Mouse (Mus musculus): Measurements from ENCODE around the gene Troap. TPM values are rescaled to one million over a fixed set of nuclear protein-coding genes. Genes with fewer than 3 reads are reported as not detected.

Troap gene
- polyA plus RNA-seq, 1 experiment from 2014 or later = 3.2 TPM

- peak; percentile 37; the same call in 1 of the 2 replicates for ATAC-seq
- Histone ChIP-seq H3K36me3 (ENCODE audit: control insufficient read depth, insufficient read depth, low read length) (no peaks in the 10 kb centered on the region), H3K27ac (ENCODE audit: low read length) (peak overlapping the region; percentile 25; the same call in 1 of the 2 replicates), H3K9me3 (replicated peaks; ENCODE audit: control insufficient read depth, low read length, poor library complexity, severe bottlenecking) (no peaks in the 10 kb centered on the region), H3K4me1 (ENCODE audit: control insufficient read depth, insufficient read depth, low read length) (peaks cover 35% of the 10 kb centered on the region), H3K4me3 (ENCODE audit: low read depth, low read length) (peak overlapping the region; percentile 51), H3K4me2 (ENCODE audit: low read length) (peak overlapping the region; percentile 89), H3K27me3 (ENCODE audit: control insufficient read depth, insufficient read depth, low read depth, low read length) (peaks cover 24% of the 10 kb centered on the region), H3K9ac (ENCODE audit: low read depth, low read length) (peak overlapping the region; percentile 70)
- 1% methylated on average over 56 of the region's 56 CpGs for WGBS
These were observed 19.2 kb downstream of the Troap start for GRCm38 (mm10) chr15:99093291-99094258.

- Histone ChIP-seq H3K4me1 (ENCODE audit: control insufficient read depth, insufficient read depth, low read length) (peaks cover 37% of the 10 kb centered on the region), H3K27me3 (ENCODE audit: control insufficient read depth, insufficient read depth, low read depth, low read length) (peaks cover 27% of the 10 kb centered on the region), H3K27ac (ENCODE audit: low read length) (no peak overlapping the region), H3K36me3 (ENCODE audit: control insufficient read depth, insufficient read depth, low read length) (no peaks in the 10 kb centered on the region), H3K4me3 (ENCODE audit: low read depth, low read length) (no peak overlapping the region), H3K4me2 (ENCODE audit: low read length) (peak overlapping the region; percentile 7; the same call in 1 of the 2 replicates), H3K9ac (ENCODE audit: low read depth, low read length) (no peak overlapping the region), H3K9me3 (replicated peaks; ENCODE audit: control insufficient read depth, low read length, poor library complexity, severe bottlenecking) (no peaks in the 10 kb centered on the region)
- WGBS = 1% methylated on average over 24 of the region's 27 CpGs
- ATAC-seq = 0 out of 2 replicates have a peak, but pooled peaks have one; percentile 40
These were observed 20.4 kb downstream of the Troap start for GRCm38 (mm10) chr15:99094631-99095270.

- no peak overlapping the region for H3K27ac ChIP-seq (ENCODE audit: low read length)
- no peak overlapping the region for H3K4me2 ChIP-seq (ENCODE audit: low read length)
- no peak overlapping the region for H3K9ac ChIP-seq (ENCODE audit: low read depth, low read length)
- peaks cover 27% of the 10 kb centered on the region for H3K27me3 ChIP-seq (ENCODE audit: control insufficient read depth, insufficient read depth, low read depth, low read length)
- no peak for ATAC-seq
- H3K4me1 ChIP-seq (ENCODE audit: control insufficient read depth, insufficient read depth, low read length) = peaks cover 37% of the 10 kb centered on the region
- no peaks in the 10 kb centered on the region for H3K9me3 ChIP-seq (replicated peaks; ENCODE audit: control insufficient read depth, low read length, poor library complexity, severe bottlenecking)
- WGBS = 10% methylated on average over 6 of the region's 6 CpGs
- H3K4me3 ChIP-seq (ENCODE audit: low read depth, low read length) = no peak overlapping the region
- H3K36me3 ChIP-seq (ENCODE audit: control insufficient read depth, insufficient read depth, low read length) = no peaks in the 10 kb centered on the region
These were observed 21.0 kb downstream of the Troap start for GRCm38 (mm10) chr15:99095356-99095755.

GRCm38 (mm10) chr15:99096061-99096793 lies 21.9 kb downstream of the Troap start:
- H3K9me3 ChIP-seq (replicated peaks; ENCODE audit: control insufficient read depth, low read length, poor library complexity, severe bottlenecking) = no peaks in the 10 kb centered on the region
- no peaks in the 10 kb centered on the region for H3K36me3 ChIP-seq (ENCODE audit: control insufficient read depth, insufficient read depth, low read length)
- peaks cover 37% of the 10 kb centered on the region for H3K4me1 ChIP-seq (ENCODE audit: control insufficient read depth, insufficient read depth, low read length)
- H3K9ac ChIP-seq (ENCODE audit: low read depth, low read length) = peak overlapping the region; percentile 47
- peaks cover 27% of the 10 kb centered on the region for H3K27me3 ChIP-seq (ENCODE audit: control insufficient read depth, insufficient read depth, low read depth, low read length)
- no peak for ATAC-seq
- H3K4me2 ChIP-seq (ENCODE audit: low read length) = peak overlapping the region; percentile 69
- 5% methylated on average over 24 of the region's 24 CpGs for WGBS
- H3K4me3 ChIP-seq (ENCODE audit: low read depth, low read length) = peak overlapping the region; percentile 39
- H3K27ac ChIP-seq (ENCODE audit: low read length) = no peak overlapping the region

- peaks cover 37% of the 10 kb centered on the region for H3K4me1 ChIP-seq (ENCODE audit: control insufficient read depth, insufficient read depth, low read length)
- no peaks in the 10 kb centered on the region for H3K36me3 ChIP-seq (ENCODE audit: control insufficient read depth, insufficient read depth, low read length)
- H3K27ac ChIP-seq (ENCODE audit: low read length) = no peak overlapping the region
- H3K4me3 ChIP-seq (ENCODE audit: low read depth, low read length) = peak overlapping the region; percentile 39
- ATAC-seq = no peak
- WGBS = 1% methylated on average over 47 of the region's 58 CpGs
- peak overlapping the region; percentile 69 for H3K4me2 ChIP-seq (ENCODE audit: low read length)
- peak overlapping the region; percentile 47 for H3K9ac ChIP-seq (ENCODE audit: low read depth, low read length)
- H3K27me3 ChIP-seq (ENCODE audit: control insufficient read depth, insufficient read depth, low read depth, low read length) = peaks cover 27% of the 10 kb centered on the region
- H3K9me3 ChIP-seq (replicated peaks; ENCODE audit: control insufficient read depth, low read length, poor library complexity, severe bottlenecking) = no peaks in the 10 kb centered on the region
These were observed 22.6 kb downstream of the Troap start for GRCm38 (mm10) chr15:99096831-99097500.

GRCm38 (mm10) chr15:99097840-99098492 lies 23.6 kb downstream of the Troap start:
- peak overlapping the region; percentile 41 for H3K9ac ChIP-seq (ENCODE audit: low read depth, low read length)
- WGBS = under 1% methylated on average over 39 of the region's 39 CpGs
- peaks cover 37% of the 10 kb centered on the region for H3K4me1 ChIP-seq (ENCODE audit: control insufficient read depth, insufficient read depth, low read length)
- peak overlapping the region; percentile 69 for H3K4me2 ChIP-seq (ENCODE audit: low read length)
- peak overlapping the region; percentile 39 for H3K4me3 ChIP-seq (ENCODE audit: low read depth, low read length)
- peaks cover 27% of the 10 kb centered on the region for H3K27me3 ChIP-seq (ENCODE audit: control insufficient read depth, insufficient read depth, low read depth, low read length)
- H3K36me3 ChIP-seq (ENCODE audit: control insufficient read depth, insufficient read depth, low read length) = no peaks in the 10 kb centered on the region
- no peak for ATAC-seq
- no peak overlapping the region for H3K27ac ChIP-seq (ENCODE audit: low read length)
- no peaks in the 10 kb centered on the region for H3K9me3 ChIP-seq (replicated peaks; ENCODE audit: control insufficient read depth, low read length, poor library complexity, severe bottlenecking)

- H3K9ac ChIP-seq (ENCODE audit: low read depth, low read length) = peak overlapping the region; percentile 41; the same call in 1 of the 2 replicates
- WGBS = 0% methylated on average over 9 of the region's 9 CpGs
- H3K27me3 ChIP-seq (ENCODE audit: control insufficient read depth, insufficient read depth, low read depth, low read length) = peaks cover 27% of the 10 kb centered on the region
- peak overlapping the region; percentile 39; the same call in 1 of the 2 replicates for H3K4me3 ChIP-seq (ENCODE audit: low read depth, low read length)
- peaks cover 32% of the 10 kb centered on the region for H3K4me1 ChIP-seq (ENCODE audit: control insufficient read depth, insufficient read depth, low read length)
- H3K36me3 ChIP-seq (ENCODE audit: control insufficient read depth, insufficient read depth, low read length) = no peaks in the 10 kb centered on the region
- H3K4me2 ChIP-seq (ENCODE audit: low read length) = peak overlapping the region; percentile 69
- ATAC-seq = no peak
- no peak overlapping the region for H3K27ac ChIP-seq (ENCODE audit: low read length)
- no peaks in the 10 kb centered on the region for H3K9me3 ChIP-seq (replicated peaks; ENCODE audit: control insufficient read depth, low read length, poor library complexity, severe bottlenecking)
These were observed 24.1 kb downstream of the Troap start for GRCm38 (mm10) chr15:99098493-99098861.

GRCm38 (mm10) chr15:99099139-99099556 lies 24.8 kb downstream of the Troap start:
- no peak for ATAC-seq
- H3K27me3 ChIP-seq (ENCODE audit: control insufficient read depth, insufficient read depth, low read depth, low read length) = peaks cover 27% of the 10 kb centered on the region
- H3K36me3 ChIP-seq (ENCODE audit: control insufficient read depth, insufficient read depth, low read length) = no peaks in the 10 kb centered on the region
- H3K9ac ChIP-seq (ENCODE audit: low read depth, low read length) = no peak overlapping the region
- H3K4me3 ChIP-seq (ENCODE audit: low read depth, low read length) = no peak overlapping the region
- no peak overlapping the region for H3K27ac ChIP-seq (ENCODE audit: low read length)
- WGBS = 1% methylated on average over 15 of the region's 15 CpGs
- 0 out of 2 replicates have a peak overlapping the region, but pooled peaks have one; percentile 1 for H3K4me2 ChIP-seq (ENCODE audit: low read length)
- H3K4me1 ChIP-seq (ENCODE audit: control insufficient read depth, insufficient read depth, low read length) = peaks cover 29% of the 10 kb centered on the region
- no peaks in the 10 kb centered on the region for H3K9me3 ChIP-seq (replicated peaks; ENCODE audit: control insufficient read depth, low read length, poor library complexity, severe bottlenecking)
